Mouse (Mus musculus) CH12.LX (cell line): ENCODE results near the gene Plekhm1. TPM values are rescaled to one million over a fixed set of nuclear protein-coding genes. Genes with fewer than 3 reads are reported as not detected.

Experiments used
- DNase-seq: peaks from one replicate; pipeline ENCODE4 v3.0.0-alpha.2; 2013; ENCODE audit errors: extremely low read depth
- H3K27ac ChIP-seq: 2 replicates; pipeline ENCODE4 v1.5.1; 2012; ENCODE audit warnings: low read depth, mild to moderate bottlenecking, control low read depth, moderate library complexity; ENCODE audit not compliant: insufficient read depth
- H3K27me3 ChIP-seq: replicated peaks from 2 replicates; pipeline ENCODE3; 2012; ENCODE audit warnings: inconsistent platforms
- H3K36me3 ChIP-seq, 2 experiments: replicated peaks in 1 of 2; 2 replicates each; pipeline versions ENCODE3 to v1.6.1; 2012; ENCODE audit warnings: inconsistent platforms in 1 of 2, low read length in 1 of 2, mild to moderate bottlenecking in 1 of 2, mixed read lengths in 1 of 2, moderate library complexity in 1 of 2; ENCODE audit not compliant: control insufficient read depth in 1 of 2, insufficient read depth in 1 of 2
- H3K4me1 ChIP-seq, 2 experiments: 2 replicates each; pipeline ENCODE4 v1.6.1; 2012; ENCODE audit warnings: inconsistent platforms in 1 of 2, moderate library complexity in 1 of 2; ENCODE audit not compliant: insufficient read depth in 2 of 2, control insufficient read depth in 1 of 2
- H3K4me2 ChIP-seq: 2 replicates; pipeline ENCODE4 v1.6.1; 2012; ENCODE audit warnings: low read depth, mild to moderate bottlenecking, control low read depth; ENCODE audit not compliant: poor library complexity, insufficient read depth, severe bottlenecking
- H3K4me3 ChIP-seq, 3 experiments: fragments of 150-350 bp in 1 of 3; sonication (generic) in 1 of 3; replicated peaks in 1 of 3; 2 replicates each; pipeline versions ENCODE3 to v1.5.1; 2011 to 2012; ENCODE audit warnings: low read depth in 2 of 3, low read length in 2 of 3, mild to moderate bottlenecking in 2 of 3, moderate library complexity in 2 of 3, control low read depth in 1 of 3, improper control_type of control experiment in 1 of 3, inconsistent platforms in 1 of 3, mixed read lengths in 1 of 3; ENCODE audit not compliant: poor library complexity in 1 of 3
- H3K79me2 ChIP-seq: replicated peaks from 2 replicates; pipeline ENCODE4 v1.6.1; 2012; ENCODE audit warnings: mild to moderate bottlenecking, moderate library complexity; ENCODE audit not compliant: control insufficient read depth, poor library complexity, insufficient read depth, severe bottlenecking; ENCODE audit errors: extremely low read depth
- H3K9ac ChIP-seq: 2 replicates; pipeline ENCODE4 v1.6.1; 2012; ENCODE audit warnings: low read depth, mild to moderate bottlenecking, control low read depth, moderate library complexity; ENCODE audit not compliant: insufficient read depth
- H3K9me3 ChIP-seq: replicated peaks from 2 replicates; pipeline ENCODE3; 2012; ENCODE audit warnings: low read length, inconsistent platforms, mixed read lengths
- BHLHE40 ChIP-seq: IDR thresholded peaks from 2 replicates; pipeline ENCODE4 v1.6.1; 2011; ENCODE audit warnings: mild to moderate bottlenecking, low read depth, low read length, improper control_type of control experiment
- CTCF ChIP-seq, 2 experiments: IDR thresholded peaks in 1 of 2; conservative IDR thresholded peaks in 1 of 2; 2 replicates each; pipeline ENCODE4 v1.5.1; 2011 to 2012; ENCODE audit warnings: low read depth in 2 of 2, low read length in 2 of 2, improper control_type of control experiment in 1 of 2, inconsistent platforms in 1 of 2, mild to moderate bottlenecking in 1 of 2, moderate library complexity in 1 of 2
- E2F4 ChIP-seq: IDR thresholded peaks from 2 replicates; pipeline ENCODE4 v1.6.1; 2011; ENCODE audit warnings: low read depth, low read length, improper control_type of control experiment; ENCODE audit not compliant: insufficient replicate concordance
- ELF1 ChIP-seq: IDR thresholded peaks from 2 replicates; pipeline ENCODE4 v1.6.1; 2014; ENCODE audit warnings: low read depth, mild to moderate bottlenecking, inconsistent platforms, low read length, improper control_type of control experiment
- HCFC1 ChIP-seq: IDR thresholded peaks from 2 replicates; pipeline ENCODE4 v1.6.1; 2012; ENCODE audit warnings: low read depth, mild to moderate bottlenecking, inconsistent platforms, low read length, improper control_type of control experiment
- JUN ChIP-seq: IDR thresholded peaks from 2 replicates; pipeline ENCODE4 v1.6.1; 2011; ENCODE audit warnings: low read depth, mild to moderate bottlenecking, low read length, improper control_type of control experiment, moderate library complexity; ENCODE audit not compliant: insufficient read depth
- KAT2A ChIP-seq: IDR thresholded peaks from 2 replicates; pipeline ENCODE4 v1.6.1; 2012; ENCODE audit warnings: low read length, improper control_type of control experiment, inconsistent platforms; ENCODE audit not compliant: insufficient replicate concordance
- MAFK ChIP-seq: IDR thresholded peaks from 2 replicates; pipeline ENCODE4 v1.6.1; 2011; ENCODE audit warnings: low read length, improper control_type of control experiment; ENCODE audit not compliant: insufficient replicate concordance
- MAX ChIP-seq: IDR thresholded peaks from 2 replicates; pipeline ENCODE4 v1.6.1; 2011; ENCODE audit warnings: low read length, improper control_type of control experiment
- MXI1 ChIP-seq: IDR thresholded peaks from 2 replicates; pipeline ENCODE4 v1.6.1; 2011; ENCODE audit warnings: mild to moderate bottlenecking, low read depth, low read length, improper control_type of control experiment
- MYC ChIP-seq: IDR thresholded peaks from 2 replicates; pipeline ENCODE4 v1.6.1; 2011; ENCODE audit warnings: low read depth, mild to moderate bottlenecking, improper control_type of control experiment, low read length
- NELFE ChIP-seq: IDR thresholded peaks from 2 replicates; pipeline ENCODE4 v1.6.1; 2011; ENCODE audit warnings: low read depth, low read length, improper control_type of control experiment
- NRF1 ChIP-seq: IDR thresholded peaks from 2 replicates; pipeline ENCODE4 v1.6.1; 2014; ENCODE audit warnings: low read depth, mild to moderate bottlenecking, inconsistent platforms, low read length, improper control_type of control experiment, moderate library complexity
- PAX5 ChIP-seq: IDR thresholded peaks from 2 replicates; pipeline ENCODE4 v1.6.1; 2012; ENCODE audit warnings: low read length, inconsistent platforms, mixed read lengths
- POLR2AphosphoS2 ChIP-seq: IDR thresholded peaks from 2 replicates; pipeline ENCODE4 v1.6.1; 2011; ENCODE audit warnings: low read depth, low read length, improper control_type of control experiment
- RCOR1 ChIP-seq: conservative IDR thresholded peaks from 2 replicates; pipeline ENCODE4 v1.6.1; 2012; ENCODE audit warnings: low read depth, mild to moderate bottlenecking, inconsistent platforms, low read length, improper control_type of control experiment
- SIN3A ChIP-seq: IDR thresholded peaks from 2 replicates; pipeline ENCODE4 v1.6.1; 2012; ENCODE audit warnings: low read length, improper control_type of control experiment, inconsistent platforms
- TBP ChIP-seq: conservative IDR thresholded peaks from 2 replicates; pipeline ENCODE4 v1.6.1; 2011; ENCODE audit warnings: low read depth, low read length, improper control_type of control experiment
- USF1 ChIP-seq: IDR thresholded peaks from 2 replicates; pipeline ENCODE4 v1.6.1; 2014; ENCODE audit warnings: low read depth, mild to moderate bottlenecking, inconsistent platforms, low read length, improper control_type of control experiment
- ZC3H11A ChIP-seq: IDR thresholded peaks from 2 replicates; pipeline ENCODE4 v1.6.1; 2012; ENCODE audit warnings: low read depth, mild to moderate bottlenecking, inconsistent platforms, low read length, improper control_type of control experiment
- dilution Hi-C: fragments of 300-500 bp; cut with MboI; formaldehyde crosslinking; loops from 2 replicates; pipeline ENCODE4 v1.14.3; 2020; ENCODE audit warnings: low sequenced_read_pairs; ENCODE audit not compliant: extremely low pct_unique_long_range_greater_than_20kb, extremely low pct_ligation_motif_present
- in situ Hi-C: fragments of 300-500 bp; cut with MboI; formaldehyde crosslinking; loops from 3 replicates; pipeline ENCODE4 v1.14.3; 2019; ENCODE audit warnings: low sequenced_read_pairs, low pct_ligation_motif_present, low pct_unique_long_range_greater_than_20kb, mixed read lengths
- polyA plus RNA-seq: library from polyadenylated mRNA; unstranded; fragments of >175 nt; gene quantifications from 2 replicates; pipeline ENCODE4 v1.2.1, GENCODE M21; 2012; ENCODE audit warnings: low read depth; ENCODE audit not compliant: insufficient read length
- total RNA-seq, 2 experiments: library from RNA; depleted of rRNA; stranded (reverse); fragments of 300-350 nt in 1 of 2; fragments of >200 nt in 1 of 2; gene quantifications; 2 replicates each; pipeline ENCODE4 v1.2.3; 2012 to 2014

Gene Plekhm1
- total and polyA plus RNA-seq, 3 experiments = 3.5 to 23.2 (median 5.3) TPM

GRCm38 (mm10) chr11:103402198-103402597 is 10.3 kb downstream of the Plekhm1 start (continued):
- TF ChIP-seq PAX5 (no peak), MYC (no peak), KAT2A (no peak), NRF1 (no peak), HCFC1 (no peak), MAFK (no peak), MAX (no peak), ZC3H11A (peak; percentile 22; the same call in 1 of the 2 replicates), ELF1 (no peak), POLR2AphosphoS2 (no peak), MXI1 (no peak), NELFE (no peak), SIN3A (0 out of 2 replicates have a peak, but pooled peaks have one; percentile 23), E2F4 (no peak), CTCF (conservative IDR thresholded peaks at IDR 0.05 in 1 of 2, IDR thresholded peaks at IDR 0.05 in 1 of 2; ENCODE audit: low read depth in 2 of 2, low read length in 2 of 2) (peak; percentile 90 to 97), RCOR1 (no peak), BHLHE40 (no peak), TBP (no peak), JUN (peak; percentile 52; the same call in 1 of the 2 replicates)

DNA sequence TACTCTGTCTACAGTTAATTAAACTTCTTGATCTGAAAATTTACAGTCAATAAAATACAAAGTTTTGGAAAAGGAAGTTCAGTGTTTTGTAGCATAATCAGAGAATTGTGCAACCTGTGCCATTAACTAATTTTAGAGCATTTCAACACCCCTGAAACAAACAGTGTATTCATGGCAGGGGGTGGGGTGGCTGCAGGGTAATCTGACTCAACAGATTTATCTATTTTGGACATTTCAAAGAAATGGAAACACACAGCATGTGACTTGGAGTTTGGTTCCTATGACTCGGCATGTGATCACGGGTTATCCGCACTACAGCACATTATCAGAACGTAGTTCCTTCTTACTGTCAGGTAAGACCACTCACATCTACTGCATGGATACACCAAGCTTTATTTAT is 12.5 kb downstream of the Plekhm1 start:
- H3K4me2 ChIP-seq = no peak overlapping the region
- H3K36me3 ChIP-seq = peaks cover 53 to 83% of the 10 kb centered on the region in 2 experiments
- peaks cover 3% of the 10 kb centered on the region for H3K79me2 ChIP-seq
- H3K4me1 ChIP-seq = peaks cover 0 to 45% of the 10 kb centered on the region in 2 experiments; a peak in 2 of 4 replicates
- in situ Hi-C loops = loop anchor here (10.0 kb wide), 1 partner anchor 65 kb away; no protein-coding TSS in a partner anchor
- no peak overlapping the region for H3K27ac ChIP-seq
- H3K27me3 ChIP-seq = no peaks in the 10 kb centered on the region
- H3K9me3 ChIP-seq = no peaks in the 10 kb centered on the region
- DNase-seq = no peak
- no peak for TF ChIP-seq USF1
- peak; percentile 42 for TF ChIP-seq BHLHE40
- dilution Hi-C loops = no loop called here
- H3K4me3 ChIP-seq = no peak overlapping the region
- no peak overlapping the region for H3K9ac ChIP-seq
